Mouse (Mus musculus) ES-Bruce4 (cell line): ENCODE data around the gene Bcam. TPM values are rescaled to one million over a fixed set of nuclear protein-coding genes. Genes with fewer than 3 reads are reported as not detected.

ENCODE experiments used
- H3K27ac ChIP-seq: 2 replicates; pipeline ENCODE4 v1.5.1; 2012; ENCODE audit warnings: low read length, inconsistent platforms; ENCODE audit not compliant: insufficient read depth
- H3K27me3 ChIP-seq: 2 replicates; pipeline ENCODE4 v1.6.1; 2012; ENCODE audit warnings: mild to moderate bottlenecking, low read length, inconsistent platforms; ENCODE audit not compliant: control insufficient read depth, poor library complexity, insufficient read depth, severe bottlenecking
- H3K36me3 ChIP-seq: 2 replicates; pipeline ENCODE4 v1.6.1; 2012; ENCODE audit warnings: inconsistent platforms, mild to moderate bottlenecking, low read length, moderate library complexity; ENCODE audit not compliant: control insufficient read depth, poor library complexity, insufficient read depth, severe bottlenecking
- H3K4me1 ChIP-seq: one replicate; pipeline ENCODE4 v1.8.1; 2011; ENCODE audit warnings: low read length; ENCODE audit not compliant: control insufficient read depth, insufficient read depth
- H3K4me3 ChIP-seq: 2 replicates; pipeline ENCODE4 v1.5.1; 2011; ENCODE audit warnings: low read depth, mild to moderate bottlenecking, low read length
- H3K9ac ChIP-seq: 2 replicates; pipeline ENCODE4 v1.6.1; 2012; ENCODE audit warnings: low read depth, mild to moderate bottlenecking, inconsistent platforms; ENCODE audit not compliant: poor library complexity, severe bottlenecking
- H3K9me3 ChIP-seq: replicated peaks from 2 replicates; pipeline ENCODE4 v1.6.1; 2012; ENCODE audit warnings: mild to moderate bottlenecking, low read length, inconsistent platforms; ENCODE audit not compliant: control insufficient read depth, poor library complexity, insufficient read depth, severe bottlenecking
- CTCF ChIP-seq: IDR thresholded peaks from one replicate; pipeline ENCODE4 v1.8.1; 2011; ENCODE audit warnings: low read depth, low read length
- EP300 ChIP-seq: IDR thresholded peaks from 2 replicates; pipeline ENCODE4 v1.6.1; 2011; ENCODE audit warnings: low read depth, low read length; ENCODE audit not compliant: insufficient read depth
- POLR2A ChIP-seq: IDR thresholded peaks from one replicate; pipeline ENCODE4 v1.8.1; 2011; ENCODE audit warnings: low read length; ENCODE audit not compliant: insufficient read depth
- polyA plus RNA-seq: library from polyadenylated mRNA; stranded (reverse); fragments of >200 nt; gene quantifications from 2 replicates; pipeline ENCODE4 v1.2.4, GENCODE M21; 2011; ENCODE audit warnings: low read depth; ENCODE audit not compliant: missing spikeins, insufficient read depth, insufficient read length

The Bcam gene
- polyA plus RNA-seq, 1 experiment = 138 TPM

- Histone ChIP-seq H3K9me3 (0 out of 2 replicates have a peak, but pooled peaks cover 4% of the 10 kb centered on the region), H3K36me3 (peaks cover 50% of the 10 kb centered on the region), H3K9ac (no peak overlapping the region), H3K27ac (no peak overlapping the region), H3K4me3 (no peak overlapping the region), H3K27me3 (no peaks in the 10 kb centered on the region), H3K4me1 (peaks cover 2% of the 10 kb centered on the region)
- no peak for TF ChIP-seq EP300
- TF ChIP-seq CTCF = no peak
- no peak for TF ChIP-seq POLR2A
Observed at GRCm38 (mm10) chr7:19736389-19737057, 34.3 kb downstream of the Bcam start.

GRCm38 (mm10) chr7:19734178-19734666 is 36.6 kb downstream of the Bcam start:
- H3K9ac ChIP-seq = no peak overlapping the region
- no peak overlapping the region for H3K4me3 ChIP-seq
- no peaks in the 10 kb centered on the region for H3K27me3 ChIP-seq
- no peak overlapping the region for H3K27ac ChIP-seq
- H3K9me3 ChIP-seq = 0 out of 2 replicates have a peak, but pooled peaks cover 4% of the 10 kb centered on the region
- peaks cover 68% of the 10 kb centered on the region for H3K36me3 ChIP-seq
- TF ChIP-seq POLR2A (no peak), CTCF (no peak), EP300 (no peak)
- H3K4me1 ChIP-seq = no peaks in the 10 kb centered on the region

- Histone ChIP-seq H3K27me3 (no peaks in the 10 kb centered on the region), H3K27ac (no peak overlapping the region), H3K4me3 (no peak overlapping the region), H3K4me1 (no peaks in the 10 kb centered on the region), H3K9ac (no peak overlapping the region), H3K9me3 (no peaks in the 10 kb centered on the region), H3K36me3 (peaks cover 62% of the 10 kb centered on the region)
- TF ChIP-seq CTCF (no peak), POLR2A (no peak), EP300 (no peak)
Observed at GRCm38 (mm10) chr7:19726541-19726940, 44.3 kb downstream of the Bcam start.

GRCm38 (mm10) chr7:19724167-19724566 is 46.6 kb downstream of the Bcam start:
- TF ChIP-seq CTCF (no peak), EP300 (no peak), POLR2A (no peak)

GRCm38 (mm10) chr7:19722754-19723195 is 48.0 kb downstream of the Bcam start:
- H3K27ac ChIP-seq = no peak overlapping the region
- peaks cover 30% of the 10 kb centered on the region for H3K36me3 ChIP-seq
- H3K9ac ChIP-seq = no peak overlapping the region
- H3K4me3 ChIP-seq = no peak overlapping the region
- TF ChIP-seq CTCF = no peak
- no peak for TF ChIP-seq EP300
- no peak for TF ChIP-seq POLR2A
- no peaks in the 10 kb centered on the region for H3K27me3 ChIP-seq
- H3K9me3 ChIP-seq = no peaks in the 10 kb centered on the region; the same call in 1 of the 2 replicates
- H3K4me1 ChIP-seq = no peaks in the 10 kb centered on the region

More at GRCm38 (mm10) chr7:19724167-19724566, 46.6 kb downstream of the Bcam start:
- Histone ChIP-seq H3K4me3 (no peak overlapping the region), H3K9ac (no peak overlapping the region), H3K36me3 (peaks cover 38% of the 10 kb centered on the region), H3K4me1 (no peaks in the 10 kb centered on the region), H3K27me3 (no peaks in the 10 kb centered on the region), H3K9me3 (no peaks in the 10 kb centered on the region; the same call in 1 of the 2 replicates), H3K27ac (no peak overlapping the region)

- H3K27me3 ChIP-seq = no peaks in the 10 kb centered on the region
- H3K36me3 ChIP-seq = peaks cover 7% of the 10 kb centered on the region
- no peak overlapping the region for H3K9ac ChIP-seq
- H3K27ac ChIP-seq = no peak overlapping the region
- H3K4me3 ChIP-seq = no peak overlapping the region
- TF ChIP-seq EP300 (no peak), CTCF (no peak), POLR2A (no peak)
- H3K9me3 ChIP-seq = no peaks in the 10 kb centered on the region; the same call in 1 of the 2 replicates
- H3K4me1 ChIP-seq = no peaks in the 10 kb centered on the region
Observed at GRCm38 (mm10) chr7:19719200-19719599, 51.6 kb downstream of the Bcam start.
